Mouse (Mus musculus): ENCODE results near the gene Zfp526.
A peak's percentile ranks its signal among the peaks of the same experiment; 100 is the strongest.

Zfp526 gene

GRCm38 (mm10) chr7:25266180-25266962, 45.1 kb downstream of the Zfp526 start:
- DNase-seq (ENCODE audit: low read depth, low spot score): no peak

DNA sequence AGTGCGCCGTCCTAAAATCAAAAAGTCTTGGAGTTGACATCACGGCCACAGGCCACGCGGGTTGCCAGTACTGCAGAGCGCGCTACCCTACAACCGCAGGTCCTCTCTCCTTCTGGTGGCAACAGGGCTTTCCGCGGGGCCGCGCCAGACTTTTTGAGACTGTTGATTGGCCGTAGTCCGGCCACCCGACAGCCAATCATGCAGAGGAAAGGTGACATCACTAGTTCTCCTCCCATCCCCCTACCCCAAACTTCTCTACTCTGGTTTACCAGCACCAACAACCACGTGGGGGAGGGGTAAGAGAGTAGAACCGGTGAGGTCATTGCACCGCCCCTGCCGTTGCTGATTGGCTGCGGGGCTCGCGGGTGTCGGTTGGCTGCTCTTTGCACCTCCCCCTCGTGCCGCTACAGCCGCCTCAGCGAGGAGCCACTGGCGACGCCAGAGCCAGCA, 46.1 kb downstream of the Zfp526 start, which contains the start of gene Cic:
Gene Cic, plus strand, starts transcription at position 404 of the 450 bp plus-strand sequence.
- DNase-seq (ENCODE audit: low read depth, low spot score): peak; percentile 94

- peak; percentile 100 for DNase-seq (ENCODE audit: low read depth, low spot score)
Measured at GRCm38 (mm10) chr7:25267751-25268463, 46.7 kb downstream of the Zfp526 start.

GRCm38 (mm10) chr7:25268588-25268987, 47.4 kb downstream of the Zfp526 start:
- DNase-seq (ENCODE audit: low read depth, low spot score): no peak

GRCm38 (mm10) chr7:25269029-25269428, 47.8 kb downstream of the Zfp526 start:
- DNase-seq (ENCODE audit: low read depth, low spot score): no peak

- no peak for DNase-seq (ENCODE audit: low read depth, low spot score)
Measured at GRCm38 (mm10) chr7:25269545-25270271, 48.5 kb downstream of the Zfp526 start.

- no peak for DNase-seq (ENCODE audit: low read depth, low spot score)
Measured at GRCm38 (mm10) chr7:25270652-25271633, 49.7 kb downstream of the Zfp526 start.

GRCm38 (mm10) chr7:25271651-25272444, 50.6 kb downstream of the Zfp526 start:
- no peak for DNase-seq (ENCODE audit: low read depth, low spot score)

GRCm38 (mm10) chr7:25272445-25273258, 51.4 kb downstream of the Zfp526 start:
- no peak for DNase-seq (ENCODE audit: low read depth, low spot score)

DNA sequence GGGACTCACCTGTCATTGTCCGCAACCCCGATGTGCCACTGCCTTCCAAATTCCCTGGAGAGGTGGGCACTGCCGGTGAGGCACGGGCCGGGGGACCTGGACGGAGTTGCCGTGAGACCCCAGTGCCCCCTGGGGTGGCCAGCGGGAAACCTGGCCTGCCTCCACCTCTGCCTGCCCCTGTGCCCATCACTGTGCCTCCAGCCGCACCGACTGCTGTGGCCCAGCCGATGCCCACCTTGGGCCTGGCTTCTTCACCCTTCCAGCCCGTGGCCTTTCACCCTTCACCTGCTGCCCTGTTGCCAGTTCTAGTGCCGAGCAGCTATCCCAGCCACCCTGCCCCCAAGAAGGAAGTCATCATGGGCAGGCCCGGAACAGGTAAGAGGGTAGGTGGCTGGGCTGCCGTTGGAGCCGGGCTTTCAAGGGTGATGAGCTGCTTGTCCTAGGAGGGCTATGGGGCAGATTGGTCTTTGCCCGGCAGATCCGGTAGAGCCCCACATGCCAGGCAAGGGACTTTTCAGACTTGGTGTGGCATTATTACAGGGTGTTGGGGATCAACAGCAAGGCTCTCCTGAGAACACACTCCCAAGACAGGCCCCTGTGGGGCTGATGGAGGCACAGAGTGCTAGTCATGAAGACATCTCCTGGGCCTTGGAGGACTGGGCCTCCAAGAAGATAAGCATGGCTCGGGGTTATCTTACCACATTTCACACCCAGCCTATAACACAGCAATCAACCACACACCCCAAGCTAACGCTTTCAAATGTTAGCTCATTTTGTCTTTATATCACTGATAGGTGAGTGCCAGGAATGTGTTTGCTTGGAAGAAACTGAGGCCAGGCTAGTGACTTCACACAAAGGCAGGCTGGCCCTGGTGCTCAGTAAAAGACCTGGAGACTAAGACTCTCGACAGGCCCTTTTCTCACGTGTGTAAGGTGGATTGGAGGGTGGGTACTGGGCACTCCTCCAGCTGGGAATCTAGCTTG, 52.3 kb downstream of the Zfp526 start:
- no peak for DNase-seq (ENCODE audit: low read depth, low spot score)

GRCm38 (mm10) chr7:25274571-25274970, 53.3 kb downstream of the Zfp526 start:
- DNase-seq (ENCODE audit: low read depth, low spot score): no peak

- DNase-seq (ENCODE audit: low read depth, low spot score): no peak
Measured at GRCm38 (mm10) chr7:25274996-25275395, 53.8 kb downstream of the Zfp526 start.

- no peak for DNase-seq (ENCODE audit: low read depth, low spot score)
Measured at GRCm38 (mm10) chr7:25275555-25276298, 54.5 kb downstream of the Zfp526 start.

Measured in c-Kit-negative CD71-positive TER-119-positive erythroid progenitor cells, embryonic 14.5 days (primary cell).